In the genomic region with DNA sequence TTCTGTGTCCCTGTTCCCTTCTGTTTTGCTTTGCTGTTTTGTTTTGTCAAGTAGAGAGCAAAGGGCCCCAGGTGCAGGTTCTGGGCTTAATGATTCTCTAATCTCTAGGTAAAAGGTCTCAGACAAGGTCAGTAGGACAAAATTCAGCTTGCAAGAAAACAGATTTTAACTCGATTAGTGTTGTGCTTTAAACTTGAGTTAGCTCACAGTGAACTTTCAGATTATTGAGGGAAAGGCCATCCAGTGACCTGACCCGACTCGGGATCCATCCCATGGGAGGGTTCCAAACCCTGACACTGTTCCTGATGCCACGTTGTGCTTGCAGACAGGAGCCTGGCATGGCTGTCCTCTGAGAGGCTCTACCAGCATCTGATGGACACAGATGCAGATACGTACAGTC, we compare ENCODE assay signal across 21 mouse cellular contexts.
DNase-seq lines count a peak whose midpoint lies in the region; ATAC-seq and TF ChIP-seq lines count a peak whose summit lies in the region.
"Had no signal": no experiment of that assay in that cellular context is flagged by ENCODE, and none has a peak within 500 bp of the region (broad histone marks: within the 10 kb centered on the region; RNA-seq: fewer than 3 reads in every experiment).

No protein-coding gene starts in this region.

- ATAC-seq in intestine, postnatal 0 days, result peak; percentile 17; the same call in 1 of the 2 replicates
- peak; percentile 72 for ATAC-seq in kidney, postnatal 0 days (replicated peaks; ENCODE audit: low FRiP score, low read depth)
- ATAC-seq in liver, embryonic 13.5 days (ENCODE audit: low read depth), result peak; percentile 59; the same call in 1 of the 2 replicates
- ATAC-seq: midbrain, embryonic 16.5 days had no signal

- H3K4me2 ChIP-seq in intestine, postnatal 0 days (replicated peaks; ENCODE audit: low read depth), result no peak overlapping the region
- H3K4me2 ChIP-seq in kidney, postnatal 0 days (ENCODE audit: low read length), result no peak overlapping the region
- no peak overlapping the region for H3K4me2 ChIP-seq in liver, embryonic 13.5 days
- H3K4me2 ChIP-seq: hindbrain, embryonic 14.5 days; limb, embryonic 12.5 days; lung, embryonic 15.5 days; neural tube, embryonic 15.5 days; stomach, embryonic 15.5 days had no signal

- peak overlapping the region; percentile 57; the same call in 1 of the 2 replicates for H3K27ac ChIP-seq in intestine, postnatal 0 days (ENCODE audit: low read depth, low read length)
- H3K27ac ChIP-seq in kidney, postnatal 0 days, result peak overlapping the region; percentile 76; the same call in 1 of the 2 replicates
- peak overlapping the region; percentile 75 for H3K27ac ChIP-seq in liver, embryonic 13.5 days
- H3K27ac ChIP-seq: heart, adult 2 months; hindbrain, embryonic 14.5 days; limb, embryonic 12.5 days; lung, embryonic 15.5 days; neural tube, embryonic 15.5 days; stomach, embryonic 15.5 days had no signal

- 55% methylated on average over 5 of the region's 5 CpGs for WGBS in intestine, postnatal 0 days
- 65% methylated on average over 5 of the region's 5 CpGs for WGBS in kidney, postnatal 0 days
- 56% methylated on average over 5 of the region's 5 CpGs for WGBS in liver, embryonic 13.5 days (ENCODE audit: insufficient replicate concordance)

- peak; percentile 44 for DNase-seq in adipocyte (ENCODE audit: low spot score)
- DNase-seq in kidney, postnatal 0 days (ENCODE audit: low spot score), result peak; percentile 22
- no peak for DNase-seq in liver, embryonic 13.5 days
- DNase-seq in urinary bladder, postnatal 10 days (ENCODE audit: low spot score), result no peak
- DNase-seq in cerebellum, postnatal 25 days, result no peak
- DNase-seq in right cerebral cortex, adult 2 months (ENCODE audit: low spot score in 2 of 2), result no peak
- DNase-seq: adrenal gland, adult 2 months; cerebellum, adult 11 months; cerebellum, postnatal 36 days; heart, adult 2 months; heart, postnatal 36 days; lung, postnatal 4 days; right cerebral cortex, postnatal 14 days; thymus, adult 2 months had no signal

- no peaks in the 10 kb centered on the region for H3K9me3 ChIP-seq in intestine, postnatal 0 days (ENCODE audit: control insufficient read depth)
- H3K9me3 ChIP-seq in kidney, postnatal 0 days (replicated peaks; ENCODE audit: low read length), result no peaks in the 10 kb centered on the region
- H3K9me3 ChIP-seq in liver, embryonic 13.5 days (replicated peaks), result no peaks in the 10 kb centered on the region
- H3K9me3 ChIP-seq: limb, embryonic 12.5 days; lung, embryonic 15.5 days; neural tube, embryonic 15.5 days; stomach, embryonic 15.5 days had no signal

- TF ChIP-seq CTCF in intestine, postnatal 0 days (IDR thresholded peaks at IDR 0.05; ENCODE audit: low read depth), result no peak
- TF ChIP-seq CTCF in kidney, postnatal 0 days (IDR thresholded peaks at IDR 0.05; ENCODE audit: low read depth), result no peak

- no peak overlapping the region for H3K4me3 ChIP-seq in intestine, postnatal 0 days (ENCODE audit: low read depth, low read length)
- no peak overlapping the region for H3K4me3 ChIP-seq in kidney, postnatal 0 days (replicated peaks; ENCODE audit: low read depth, low read length)
- H3K4me3 ChIP-seq in liver, embryonic 13.5 days (replicated peaks), result no peak overlapping the region
- H3K4me3 ChIP-seq: heart, adult 2 months; limb, embryonic 12.5 days; lung, embryonic 15.5 days; neural tube, embryonic 15.5 days; stomach, embryonic 15.5 days had no signal

- H3K4me1 ChIP-seq in intestine, postnatal 0 days (replicated peaks; ENCODE audit: control insufficient read depth, insufficient read depth, low read length), result peaks cover 10% of the 10 kb centered on the region; the same call in 1 of the 2 replicates
- no peaks in the 10 kb centered on the region for H3K4me1 ChIP-seq in kidney, postnatal 0 days (replicated peaks; ENCODE audit: insufficient read depth, low read length)
- H3K4me1 ChIP-seq in liver, embryonic 13.5 days (replicated peaks), result peaks cover 6% of the 10 kb centered on the region; the same call in 1 of the 2 replicates
- H3K4me1 ChIP-seq: limb, embryonic 12.5 days; lung, embryonic 15.5 days; neural tube, embryonic 15.5 days; stomach, embryonic 15.5 days had no signal

- no peaks in the 10 kb centered on the region for H3K27me3 ChIP-seq in intestine, postnatal 0 days (replicated peaks; ENCODE audit: control insufficient read depth, insufficient read depth, low read length)
- no peaks in the 10 kb centered on the region for H3K27me3 ChIP-seq in kidney, postnatal 0 days (ENCODE audit: insufficient read depth, low read length)
- H3K27me3 ChIP-seq in liver, embryonic 13.5 days, result no peaks in the 10 kb centered on the region
- H3K27me3 ChIP-seq: limb, embryonic 12.5 days; lung, embryonic 15.5 days; neural tube, embryonic 15.5 days; stomach, embryonic 15.5 days had no signal

- no peaks in the 10 kb centered on the region for H3K36me3 ChIP-seq in intestine, postnatal 0 days (ENCODE audit: control insufficient read depth, insufficient read depth)
- no peaks in the 10 kb centered on the region for H3K36me3 ChIP-seq in kidney, postnatal 0 days (ENCODE audit: insufficient read depth, low read length)
- no peaks in the 10 kb centered on the region for H3K36me3 ChIP-seq in liver, embryonic 13.5 days
- H3K36me3 ChIP-seq: limb, embryonic 12.5 days; lung, embryonic 15.5 days; neural tube, embryonic 15.5 days; stomach, embryonic 15.5 days had no signal

- H3K9ac ChIP-seq in intestine, postnatal 0 days (ENCODE audit: low read depth, low read length), result no peak overlapping the region
- no peak overlapping the region for H3K9ac ChIP-seq in kidney, postnatal 0 days (ENCODE audit: low read depth, low read length)
- no peak overlapping the region for H3K9ac ChIP-seq in liver, embryonic 13.5 days
- H3K9ac ChIP-seq: hindbrain, embryonic 14.5 days; limb, embryonic 12.5 days; lung, embryonic 15.5 days; neural tube, embryonic 15.5 days; stomach, embryonic 15.5 days had no signal

Comparison
In these comparisons a context has a peak if more than half of its experiments do, and no peak if none do; other contexts are left out.
1. DNase-seq: peak in adipocyte (single experiment) and kidney, postnatal 0 days (single experiment); none in liver, embryonic 13.5 days (single experiment), urinary bladder, postnatal 10 days (single experiment), cerebellum, postnatal 25 days (0 of 2) and right cerebral cortex, adult 2 months (0 of 2).
2. ATAC-seq: peak in every context shown above with its lines; median percentile 72 in kidney, postnatal 0 days; 59 in liver, embryonic 13.5 days; 17 in intestine, postnatal 0 days.
3. Peak in every context shown above with its lines, with median percentiles within 50 percentile points of each other: H3K27ac ChIP-seq.